Mouse (Mus musculus): ENCODE measurements around the gene Hrasls5. TPM values are rescaled to one million over a fixed set of nuclear protein-coding genes. Genes with fewer than 3 reads are reported as not detected.

Hrasls5 gene
- total and polyA plus RNA-seq, 3 experiments, result not detected

- in situ Hi-C loops (cut with MboI; ENCODE audit: low pct_ligation_motif_present, low pct_unique_long_range_greater_than_20kb, low sequenced_read_pairs) (no loop called here), dilution Hi-C loops (cut with MboI; ENCODE audit: extremely low pct_ligation_motif_present, extremely low pct_unique_long_range_greater_than_20kb, low sequenced_read_pairs) (no loop called here)
- DNase-seq (ENCODE audit: extremely low read depth), result no peak
- no peak overlapping the region for H3K27ac ChIP-seq (ENCODE audit: insufficient read depth, low read depth)
- no peak overlapping the region for H3K4me2 ChIP-seq (ENCODE audit: insufficient read depth, low read depth, poor library complexity, severe bottlenecking)
- H3K36me3 ChIP-seq (replicated peaks in 1 of 2; ENCODE audit: control insufficient read depth in 1 of 2, insufficient read depth in 1 of 2, low read length in 1 of 2), result no peaks in the 10 kb centered on the region
- TF ChIP-seq SIN3A (IDR thresholded peaks at IDR 0.05; ENCODE audit: low read length) (no peak), EP300 (IDR thresholded peaks at IDR 0.05; ENCODE audit: low read length) (no peak), GABPA (IDR thresholded peaks at IDR 0.05; ENCODE audit: insufficient replicate concordance, low read depth, low read length) (no peak), BHLHE40 (IDR thresholded peaks at IDR 0.05; ENCODE audit: low read depth, low read length) (no peak), JUN (IDR thresholded peaks at IDR 0.05; ENCODE audit: insufficient read depth, low read depth, low read length) (no peak), USF2 (conservative IDR thresholded peaks at IDR 0.05; ENCODE audit: low read depth, low read length) (no peak), MXI1 (IDR thresholded peaks at IDR 0.05; ENCODE audit: low read depth, low read length) (no peak), NRF1 (IDR thresholded peaks at IDR 0.05; ENCODE audit: low read depth, low read length) (no peak), UBTF (IDR thresholded peaks at IDR 0.05; ENCODE audit: low read depth, low read length) (no peak), CHD1 (IDR thresholded peaks at IDR 0.05; ENCODE audit: low read depth, low read length) (no peak), MYC (IDR thresholded peaks at IDR 0.05; ENCODE audit: low read depth, low read length) (no peak), ZNF384 (IDR thresholded peaks at IDR 0.05; ENCODE audit: low read depth, low read length) (no peak), SMC3 (IDR thresholded peaks at IDR 0.05; ENCODE audit: low read depth, low read length) (no peak), POLR2AphosphoS2 (IDR thresholded peaks at IDR 0.05; ENCODE audit: low read depth, low read length) (no peak), ZMIZ1 (IDR thresholded peaks at IDR 0.05; ENCODE audit: low read depth, low read length) (no peak), MAFK (IDR thresholded peaks at IDR 0.05; ENCODE audit: insufficient replicate concordance, low read length) (no peak), USF1 (IDR thresholded peaks at IDR 0.05; ENCODE audit: low read depth, low read length) (no peak), JUND (conservative IDR thresholded peaks at IDR 0.05; ENCODE audit: low read depth, low read length) (no peak), HCFC1 (IDR thresholded peaks at IDR 0.05; ENCODE audit: low read depth, low read length) (no peak), NELFE (IDR thresholded peaks at IDR 0.05; ENCODE audit: low read depth, low read length) (no peak)
- H3K9me3 ChIP-seq (replicated peaks; ENCODE audit: low read length), result no peaks in the 10 kb centered on the region
- H3K4me1 ChIP-seq (ENCODE audit: control insufficient read depth in 1 of 2, insufficient read depth in 2 of 2), result no peaks in the 10 kb centered on the region
- no peaks in the 10 kb centered on the region for H3K27me3 ChIP-seq (replicated peaks)
- no peaks in the 10 kb centered on the region for H3K79me2 ChIP-seq (replicated peaks; ENCODE audit: control insufficient read depth, extremely low read depth, insufficient read depth, poor library complexity, severe bottlenecking)
- H3K9ac ChIP-seq (ENCODE audit: insufficient read depth, low read depth), result no peak overlapping the region
- no peak overlapping the region for H3K4me3 ChIP-seq (replicated peaks in 1 of 3; ENCODE audit: low read depth in 2 of 3, low read length in 2 of 3, poor library complexity in 1 of 3)
Observed at GRCm38 (mm10) chr19:7687988-7688387, 75.6 kb downstream of the Hrasls5 start.

Other genes starting within 250 kb of the Hrasls5 start
- 9.0 and 10.1 TPM in 2 replicates for gene Spindoc, start 229.5 kb upstream of the Hrasls5 start, total RNA-seq (2012; rRNA removed)
- 7.9 and 10.6 TPM in 2 replicates for gene Spindoc, start 229.5 kb upstream of the Hrasls5 start, total RNA-seq (2014; rRNA removed)
- gene Spindoc, start 229.5 kb upstream of the Hrasls5 start, polyA plus RNA-seq (2012; ENCODE audit: insufficient read length, low read depth), result 15.7 and 21.7 TPM in 2 replicates
- gene 2700081O15Rik, start 194.9 kb upstream of the Hrasls5 start, total RNA-seq (2012; rRNA removed), result 9.8 and 10.5 TPM in 2 replicates
- gene 2700081O15Rik, start 194.9 kb upstream of the Hrasls5 start, total RNA-seq (2014; rRNA removed), result 7.1 and 7.2 TPM in 2 replicates
- 12.2 and 12.3 TPM in 2 replicates for gene 2700081O15Rik, start 194.9 kb upstream of the Hrasls5 start, polyA plus RNA-seq (2012; ENCODE audit: insufficient read length, low read depth)
- 29.0 and 32.7 TPM in 2 replicates for gene Rtn3, start 129.3 kb upstream of the Hrasls5 start, total RNA-seq (2012; rRNA removed)
- gene Rtn3, start 129.3 kb upstream of the Hrasls5 start, total RNA-seq (2014; rRNA removed), result 33.0 and 39.1 TPM in 2 replicates
- 97.5 and 102 TPM in 2 replicates for gene Rtn3, start 129.3 kb upstream of the Hrasls5 start, polyA plus RNA-seq (2012; ENCODE audit: insufficient read length, low read depth)
- 7.3 and 9.2 TPM in 2 replicates for gene Atl3, start 118.5 kb upstream of the Hrasls5 start, total RNA-seq (2012; rRNA removed)
- gene Atl3, start 118.5 kb upstream of the Hrasls5 start, total RNA-seq (2014; rRNA removed), result 17.5 and 19.8 TPM in 2 replicates
- 11.3 and 14.3 TPM in 2 replicates for gene Atl3, start 118.5 kb upstream of the Hrasls5 start, polyA plus RNA-seq (2012; ENCODE audit: insufficient read length, low read depth)
- 19.9 and 28.2 TPM in 2 replicates for gene Pla2g16, start 55.1 kb upstream of the Hrasls5 start, total RNA-seq (2012; rRNA removed)
- gene Pla2g16, start 55.1 kb upstream of the Hrasls5 start, total RNA-seq (2014; rRNA removed), result 17.9 and 19.5 TPM in 2 replicates
- gene Pla2g16, start 55.1 kb upstream of the Hrasls5 start, polyA plus RNA-seq (2012; ENCODE audit: insufficient read length, low read depth), result 12.5 and 15.4 TPM in 2 replicates
- gene Lgals12, start 5.3 kb upstream of the Hrasls5 start, total RNA-seq (2012; rRNA removed), result not detected in 2 replicates
- not detected in 2 replicates for gene Lgals12, start 5.3 kb upstream of the Hrasls5 start, total RNA-seq (2014; rRNA removed)
- gene Lgals12, start 5.3 kb upstream of the Hrasls5 start, polyA plus RNA-seq (2012; ENCODE audit: insufficient read length, low read depth), result not detected in 2 replicates
- not detected in 2 replicates for gene Slc22a19, start 98.8 kb downstream of the Hrasls5 start, total RNA-seq (2012; rRNA removed)
- not detected in 2 replicates for gene Slc22a19, start 98.8 kb downstream of the Hrasls5 start, total RNA-seq (2014; rRNA removed)
- not detected in 2 replicates for gene Slc22a19, start 98.8 kb downstream of the Hrasls5 start, polyA plus RNA-seq (2012; ENCODE audit: insufficient read length, low read depth)
- not detected in 2 replicates for gene Slc22a26, start 190.1 kb downstream of the Hrasls5 start, total RNA-seq (2012; rRNA removed)
- gene Slc22a26, start 190.1 kb downstream of the Hrasls5 start, total RNA-seq (2014; rRNA removed), result not detected in 2 replicates
- gene Slc22a26, start 190.1 kb downstream of the Hrasls5 start, polyA plus RNA-seq (2012; ENCODE audit: insufficient read length, low read depth), result not detected in 2 replicates

All from CH12.LX (cell line).